Comparison of ENCODE assay signal across 11 mouse cellular contexts in the genomic region with DNA sequence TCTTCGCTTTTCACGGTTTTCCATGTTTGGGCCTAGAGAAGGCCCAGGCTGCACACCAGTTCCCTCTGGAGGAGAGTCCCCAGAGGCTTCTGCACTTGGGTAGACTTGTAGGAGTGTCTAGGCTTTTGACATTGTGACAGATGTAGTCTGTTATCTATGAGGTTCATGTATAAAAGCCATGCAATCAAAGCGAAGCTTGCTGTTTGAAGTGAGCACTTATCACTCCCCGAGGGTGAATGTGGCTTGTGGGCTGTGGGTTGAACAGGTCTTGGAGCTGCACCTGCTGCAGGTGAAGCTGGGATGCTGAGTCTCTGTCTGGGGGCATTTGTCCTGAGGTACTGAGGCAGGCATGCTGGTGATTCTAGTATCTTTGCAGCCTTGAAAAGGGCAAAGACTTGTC. TPM values are rescaled to one million over a fixed set of nuclear protein-coding genes. Genes with fewer than 3 reads are reported as not detected.
DNase-seq lines count a peak whose midpoint lies in the region; ATAC-seq and TF ChIP-seq lines count a peak whose summit lies in the region.
"Had no signal": no experiment of that assay in that cellular context is flagged by ENCODE, and none has a peak within 500 bp of the region (broad histone marks: within the 10 kb centered on the region; RNA-seq: fewer than 3 reads in every experiment).

No protein-coding gene starts in this region.

- no peak for DNase-seq in gastrocnemius, adult 2 months
- DNase-seq in gastrocnemius, postnatal 10 days: no peak
- no peak for DNase-seq in liver, embryonic 11.5 days (ENCODE audit: low spot score)
- DNase-seq in liver, postnatal 0 days: no peak
- no peak for DNase-seq in ovary, postnatal 10 days (ENCODE audit: low spot score)
- no peak for DNase-seq in cerebellum, adult 11 months
- DNase-seq: B cell, adult 2 months had no signal

- H3K4me1 ChIP-seq in liver, embryonic 11.5 days (replicated peaks; ENCODE audit: control insufficient read depth, insufficient read depth, low read length): peaks cover 39% of the 10 kb centered on the region
- H3K4me1 ChIP-seq in liver, postnatal 0 days (ENCODE audit: insufficient read depth): peaks cover 15% of the 10 kb centered on the region
- H3K4me1 ChIP-seq in brown adipose tissue, adult 24 weeks (ENCODE audit: control insufficient read depth, insufficient read depth, insufficient read length, low read length): peaks cover 32% of the 10 kb centered on the region
- H3K4me1 ChIP-seq in liver, embryonic 12.5 days: peaks cover 57% of the 10 kb centered on the region

- WGBS in liver, embryonic 11.5 days: 60% methylated on average over 4 of the region's 4 CpGs
- WGBS in liver, postnatal 0 days (ENCODE audit: insufficient replicate concordance): 50% methylated on average over 4 of the region's 4 CpGs
- 45% methylated on average over 4 of the region's 4 CpGs for WGBS in liver, embryonic 12.5 days (ENCODE audit: insufficient replicate concordance)

- peak; percentile 63 for ATAC-seq in liver, embryonic 11.5 days (replicated peaks; ENCODE audit: low FRiP score)
- no peak for ATAC-seq in liver, postnatal 0 days
- ATAC-seq in liver, embryonic 12.5 days: peak; percentile 60
- ATAC-seq: inflammation-experienced regulatory T-cells, adult 6 months had no signal

- H3K9ac ChIP-seq in liver, embryonic 11.5 days (ENCODE audit: low read depth, low read length): 0 out of 2 replicates have a peak overlapping the region, but pooled peaks have one; percentile 37
- no peak overlapping the region for H3K9ac ChIP-seq in liver, postnatal 0 days (replicated peaks)
- no peak overlapping the region for H3K9ac ChIP-seq in liver, embryonic 12.5 days

- H3K4me2 ChIP-seq in liver, embryonic 11.5 days: no peak overlapping the region
- no peak overlapping the region for H3K4me2 ChIP-seq in liver, postnatal 0 days (ENCODE audit: low read depth, low read length)
- H3K4me2 ChIP-seq in liver, embryonic 12.5 days: no peak overlapping the region

- TF ChIP-seq CTCF in gastrocnemius, adult 2 months (IDR thresholded peaks at IDR 0.05): no peak
- no peak for TF ChIP-seq CTCF in liver, postnatal 0 days (IDR thresholded peaks at IDR 0.05; ENCODE audit: low read depth)

- no peaks in the 10 kb centered on the region for H3K27me3 ChIP-seq in liver, embryonic 11.5 days (replicated peaks; ENCODE audit: control insufficient read depth, insufficient read depth, low read length)
- no peaks in the 10 kb centered on the region for H3K27me3 ChIP-seq in liver, postnatal 0 days (ENCODE audit: insufficient read depth, low read length)
- H3K27me3 ChIP-seq in liver, embryonic 12.5 days (replicated peaks): no peaks in the 10 kb centered on the region

- H3K27ac ChIP-seq in gastrocnemius, adult 2 months: peak overlapping the region; percentile 84
- no peak overlapping the region for H3K27ac ChIP-seq in liver, embryonic 11.5 days (ENCODE audit: low read depth, low read length)
- no peak overlapping the region for H3K27ac ChIP-seq in liver, postnatal 0 days (ENCODE audit: low read depth)
- peak overlapping the region; percentile 15; the same call in 1 of the 2 replicates for H3K27ac ChIP-seq in brown adipose tissue, adult 24 weeks (replicated peaks; ENCODE audit: low read depth, low read length)
- no peak overlapping the region for H3K27ac ChIP-seq in liver, embryonic 12.5 days

- H3K36me3 ChIP-seq in liver, embryonic 11.5 days (ENCODE audit: control insufficient read depth, insufficient read depth, low read length): peaks cover 8% of the 10 kb centered on the region
- peaks cover 6% of the 10 kb centered on the region for H3K36me3 ChIP-seq in liver, postnatal 0 days (replicated peaks; ENCODE audit: insufficient read depth, low read length)
- H3K36me3 ChIP-seq in liver, embryonic 12.5 days: peaks cover 16% of the 10 kb centered on the region

- TF ChIP-seq EP300 in liver, postnatal 0 days (IDR thresholded peaks at IDR 0.05; ENCODE audit: low read depth): no peak

- no peak overlapping the region for H3K4me3 ChIP-seq in gastrocnemius, adult 2 months
- no peak overlapping the region for H3K4me3 ChIP-seq in liver, embryonic 11.5 days (ENCODE audit: low read depth, low read length)
- H3K4me3 ChIP-seq in liver, postnatal 0 days (ENCODE audit: low read depth, low read length): no peak overlapping the region
- H3K4me3 ChIP-seq in brown adipose tissue, adult 24 weeks (ENCODE audit: insufficient read depth, low read depth, low read length): no peak overlapping the region
- H3K4me3 ChIP-seq in liver, embryonic 12.5 days: no peak overlapping the region

- intact Hi-C loops in gastrocnemius, adult 2 months (cut with DNase I): no loop called here

- H3K9me3 ChIP-seq in liver, embryonic 11.5 days (ENCODE audit: control insufficient read depth, low read length): no peaks in the 10 kb centered on the region
- no peaks in the 10 kb centered on the region for H3K9me3 ChIP-seq in liver, postnatal 0 days (ENCODE audit: low read length)
- no peaks in the 10 kb centered on the region for H3K9me3 ChIP-seq in liver, embryonic 12.5 days (replicated peaks)

RNA-seq across cellular contexts. Expression of gene Banp, which starts 19.0 kb away (rescaled TPM):
- total RNA-seq in gastrocnemius, adult 2 months (2021): 10 to 100 TPM in 1 of 2 experiments, 1 to 10 TPM in 1; 8.8 to 18.7 TPM
- total RNA-seq in gastrocnemius, postnatal 10 days (2021): 10 to 100 TPM in 1 of 2 experiments, 1 to 10 TPM in 1; 6.0 to 11.1 TPM
- polyA plus RNA-seq in liver, embryonic 11.5 days (2014; fragmentation: Nextera tagmentation; extraction: Ambion mirVana): 40.2 and 47.4 TPM in 2 replicates
- polyA plus RNA-seq in liver, postnatal 0 days (2015; fragmentation: Nextera tagmentation; extraction: Ambion mirVana): 7.6 and 7.9 TPM in 2 replicates
- polyA plus RNA-seq in brown adipose tissue, adult 24 weeks (2012; ENCODE audit: insufficient read depth, insufficient read length, missing spikeins): 2.6 and 11.8 TPM in 2 replicates
- 22.4 and 25.4 TPM in 2 replicates for polyA plus RNA-seq in liver, embryonic 12.5 days (2016; fragmentation: Nextera tagmentation; extraction: Ambion mirVana)

RNA-seq across cellular contexts. Expression of gene Car5a, which starts 23.8 kb away (rescaled TPM):
- not detected for total RNA-seq in gastrocnemius, adult 2 months (2021)
- total RNA-seq in gastrocnemius, postnatal 10 days (2021): not detected
- 0.55 and 0.66 TPM in 2 replicates for polyA plus RNA-seq in liver, embryonic 11.5 days (2014; fragmentation: Nextera tagmentation; extraction: Ambion mirVana)
- polyA plus RNA-seq in liver, postnatal 0 days (2015; fragmentation: Nextera tagmentation; extraction: Ambion mirVana): 5.9 and 9.6 TPM in 2 replicates
- polyA plus RNA-seq in brown adipose tissue, adult 24 weeks (2012; ENCODE audit: insufficient read depth, insufficient read length, missing spikeins): not detected in 2 replicates
- polyA plus RNA-seq in liver, embryonic 12.5 days (2016; fragmentation: Nextera tagmentation; extraction: Ambion mirVana): 0.69 and 0.85 TPM in 2 replicates
- total RNA-seq: heart, adult 18-20 months had no signal
- polyA plus RNA-seq: inflammation-experienced regulatory T-cells, adult 6 months had no signal

Comparison
In these comparisons a context has a peak if more than half of its experiments do, and no peak if none do; other contexts are left out.
1. H3K27ac ChIP-seq: peak in gastrocnemius, adult 2 months (single experiment) and brown adipose tissue, adult 24 weeks (single experiment); none in liver, embryonic 11.5 days (single experiment), liver, postnatal 0 days (single experiment) and liver, embryonic 12.5 days (single experiment).